Mouse (Mus musculus) urinary bladder, postnatal 10 days (tissue): ENCODE results near the gene Itga7.
"Not testable (repeated sequence)": the region's sequence is repeated elsewhere in the genome, so short reads cannot be mapped to it uniquely, and the experiment has no call there.

ENCODE experiments used
- DNase-seq: peaks from one replicate; pipeline ENCODE4 v3.0.0; 2022; ENCODE audit warnings: low spot score

The Itga7 gene

DNA sequence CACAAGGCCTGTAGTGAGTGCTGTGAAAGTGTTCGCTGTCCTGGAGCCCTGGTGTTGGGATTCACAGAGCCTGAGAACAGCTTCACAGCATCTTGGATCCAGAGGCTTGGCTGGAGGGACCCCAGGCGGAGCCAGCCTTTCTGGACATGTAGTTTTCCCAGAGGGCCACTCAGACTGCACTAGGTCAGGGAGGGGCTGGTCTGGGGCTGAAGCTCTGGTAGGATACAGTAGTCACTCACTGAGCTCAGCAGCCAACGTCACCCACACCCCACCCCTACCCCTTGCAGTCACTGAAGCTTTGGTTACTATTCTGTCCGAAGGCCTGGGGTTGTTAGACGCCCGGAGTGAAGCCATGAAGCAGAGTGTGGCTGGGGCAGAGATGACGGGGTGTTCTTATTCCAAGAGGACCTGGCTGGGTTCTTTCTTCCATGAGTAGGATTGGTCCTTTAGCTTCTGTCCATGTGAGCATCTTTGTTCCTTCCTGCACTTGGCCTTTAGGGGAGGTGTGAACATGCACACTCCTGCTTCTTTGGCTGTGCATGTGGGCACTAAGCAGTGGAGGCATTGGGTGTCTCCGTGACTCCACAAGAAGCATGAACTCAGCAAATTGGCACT, 2.3 kb downstream of the Itga7 start:
- DNase-seq: no peak

DNA sequence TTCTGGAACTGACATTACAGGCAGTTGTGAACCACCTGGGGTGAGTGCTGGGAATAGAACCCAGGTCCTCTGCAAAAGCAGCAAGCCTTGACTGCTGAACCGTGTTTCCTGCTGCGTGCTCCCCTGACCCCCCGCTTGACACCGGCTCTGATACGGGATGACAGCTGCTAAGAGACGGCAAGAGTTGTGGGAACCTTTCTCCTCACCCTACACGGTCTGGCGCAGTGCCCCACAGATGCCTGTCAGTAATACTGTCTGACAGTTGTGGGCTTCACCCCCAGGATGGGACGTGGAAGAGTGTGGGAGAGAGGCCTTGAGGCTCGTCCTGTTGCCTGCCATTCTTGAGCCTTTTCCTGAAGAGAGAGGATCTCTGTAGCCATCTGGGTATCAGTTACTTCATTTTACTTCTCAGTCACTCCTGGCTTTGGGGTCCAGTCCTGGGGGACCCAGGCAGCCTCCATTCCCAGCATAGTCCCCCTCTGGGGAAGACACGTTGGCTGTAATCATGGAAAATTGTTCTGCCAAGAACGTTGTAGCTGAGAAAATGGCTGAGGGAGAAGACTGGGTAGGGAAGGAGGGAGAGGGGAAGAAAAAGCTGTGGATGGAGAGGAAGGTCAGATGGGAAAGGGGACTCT, 4.3 kb downstream of the Itga7 start:
- no peak for DNase-seq

DNA sequence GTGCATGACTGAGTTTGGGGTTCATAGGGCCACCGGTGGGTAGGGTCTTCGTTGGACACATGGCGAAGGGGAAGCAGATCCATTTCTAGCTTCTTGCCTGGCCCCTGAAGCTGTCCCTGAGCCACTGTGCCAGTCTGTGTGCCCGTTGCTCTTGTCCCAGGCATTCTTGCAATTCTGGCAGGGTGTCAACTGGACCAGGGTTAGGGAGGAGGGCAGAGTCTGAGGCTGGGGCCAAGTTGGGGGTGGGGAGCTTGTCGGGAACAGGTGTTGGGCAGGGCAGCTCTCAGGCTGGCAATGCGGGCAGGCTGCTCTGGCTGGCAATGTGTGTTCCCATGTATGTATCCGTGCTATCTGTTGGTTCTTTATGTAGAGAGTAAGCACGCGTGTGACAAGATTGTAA, 4.8 kb downstream of the Itga7 start:
- no peak for DNase-seq

DNA sequence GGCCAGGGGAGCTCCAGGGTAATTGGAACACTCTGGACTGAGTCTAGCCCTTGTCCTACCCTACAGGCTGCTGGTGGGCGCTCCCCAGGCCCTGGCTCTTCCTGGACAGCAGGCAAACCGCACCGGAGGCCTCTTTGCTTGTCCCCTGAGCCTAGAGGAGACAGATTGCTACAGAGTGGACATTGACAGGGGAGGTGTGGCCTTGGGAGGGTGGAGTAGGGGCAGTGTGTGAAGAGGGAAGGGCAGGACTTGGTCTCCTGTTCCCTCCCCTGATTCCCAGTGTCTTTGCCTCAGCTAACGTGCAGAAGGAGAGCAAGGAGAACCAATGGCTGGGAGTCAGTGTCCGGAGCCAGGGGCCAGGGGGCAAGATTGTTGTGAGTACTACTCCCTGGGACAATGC, 5.4 kb downstream of the Itga7 start:
- DNase-seq: no peak

DNA sequence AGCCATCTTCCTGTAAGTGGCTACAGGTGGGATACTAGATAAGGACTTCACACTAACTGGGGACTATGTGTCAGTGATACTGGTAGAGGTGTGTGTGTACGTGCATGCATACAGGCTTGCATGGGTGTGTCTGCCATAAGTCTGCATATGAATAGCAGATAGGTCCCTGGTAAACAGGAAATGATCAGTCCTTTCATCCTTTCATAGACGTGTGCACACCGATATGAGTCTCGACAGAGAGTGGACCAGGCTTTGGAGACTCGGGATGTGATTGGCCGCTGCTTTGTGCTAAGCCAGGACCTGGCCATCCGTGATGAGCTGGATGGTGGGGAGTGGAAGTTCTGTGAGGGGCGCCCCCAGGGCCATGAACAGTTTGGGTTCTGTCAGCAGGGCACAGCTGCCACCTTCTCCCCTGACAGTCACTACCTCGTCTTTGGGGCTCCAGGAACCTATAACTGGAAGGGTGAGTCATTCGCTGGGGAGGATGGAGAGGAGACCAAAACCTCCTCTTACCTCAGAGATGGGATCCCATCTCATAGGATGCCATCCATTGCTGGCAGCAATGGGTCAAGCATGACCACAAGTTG, 7.0 kb downstream of the Itga7 start:
- no peak for DNase-seq

DNA sequence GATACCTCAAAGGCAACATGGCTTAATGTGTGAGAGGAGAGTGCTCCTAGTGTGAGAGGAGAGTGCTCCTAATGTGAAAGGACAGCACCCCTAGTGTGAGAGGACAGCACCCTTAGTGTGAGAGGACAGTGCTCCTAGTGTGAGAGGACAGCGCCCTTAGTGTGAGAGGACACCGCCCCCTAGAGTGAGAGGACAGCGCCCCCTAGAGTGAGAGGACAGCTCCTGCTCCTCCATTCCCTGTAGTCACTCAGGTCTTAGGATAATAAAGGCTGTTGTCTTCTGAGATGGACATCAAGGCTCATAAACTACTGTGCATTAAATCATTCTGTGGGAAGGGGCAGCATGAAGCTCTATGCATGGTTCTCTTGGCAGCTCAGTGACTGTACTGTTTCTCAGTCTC, 12.1 kb downstream of the Itga7 start:
- DNase-seq: no peak

DNA sequence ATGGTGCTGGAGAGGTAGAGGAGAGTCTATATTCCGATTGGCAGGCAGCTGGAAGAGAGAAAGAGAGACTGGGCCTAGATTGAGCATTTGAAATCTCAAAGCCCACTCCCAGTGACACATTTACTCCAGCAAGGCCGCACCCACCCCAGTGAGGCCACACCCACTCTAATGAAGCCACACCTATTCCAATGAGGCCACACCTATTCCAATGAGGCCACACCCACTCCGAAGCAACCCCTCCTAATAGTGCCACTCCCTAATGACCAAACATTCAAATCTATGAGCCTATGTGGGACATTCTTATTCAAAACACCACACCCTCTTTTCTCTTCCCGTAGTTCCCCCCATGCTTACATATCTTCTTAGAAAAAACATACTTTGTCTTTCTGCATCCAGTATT, 13.9 kb downstream of the Itga7 start:
- no peak for DNase-seq

DNA sequence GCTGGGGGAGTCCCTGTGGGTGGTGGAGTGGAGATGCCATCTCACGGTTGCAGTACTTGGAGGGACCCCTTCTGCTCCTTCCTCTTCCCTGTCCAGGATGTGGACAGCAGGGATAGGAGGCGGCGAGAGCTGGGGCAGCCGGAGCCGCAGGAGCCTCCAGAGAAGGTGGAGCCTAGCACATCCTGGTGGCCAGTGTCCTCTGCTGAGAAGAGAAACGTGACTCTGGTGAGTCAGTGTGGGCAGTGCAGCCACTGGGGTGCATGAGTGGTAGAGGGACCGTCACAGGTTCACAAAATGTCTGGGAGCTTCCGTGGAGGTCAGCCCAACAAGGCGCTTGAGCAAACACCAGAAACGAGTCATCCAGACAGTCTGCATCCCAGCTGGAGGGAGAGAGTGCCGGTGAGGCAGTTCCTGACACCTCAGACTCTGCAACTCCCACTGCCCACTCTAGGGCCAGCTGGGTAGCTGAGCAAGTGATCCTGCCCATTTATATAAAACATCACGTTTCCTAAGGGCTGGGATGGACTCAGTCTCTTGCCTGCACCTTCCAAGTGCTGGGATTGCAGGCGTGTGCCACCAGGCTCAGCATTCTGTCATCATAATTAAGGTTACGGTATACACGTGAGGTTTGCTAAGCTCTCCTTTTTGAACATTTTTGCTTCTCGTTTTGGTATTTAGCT, 16.7 kb downstream of the Itga7 start:
- no peak for DNase-seq

DNA sequence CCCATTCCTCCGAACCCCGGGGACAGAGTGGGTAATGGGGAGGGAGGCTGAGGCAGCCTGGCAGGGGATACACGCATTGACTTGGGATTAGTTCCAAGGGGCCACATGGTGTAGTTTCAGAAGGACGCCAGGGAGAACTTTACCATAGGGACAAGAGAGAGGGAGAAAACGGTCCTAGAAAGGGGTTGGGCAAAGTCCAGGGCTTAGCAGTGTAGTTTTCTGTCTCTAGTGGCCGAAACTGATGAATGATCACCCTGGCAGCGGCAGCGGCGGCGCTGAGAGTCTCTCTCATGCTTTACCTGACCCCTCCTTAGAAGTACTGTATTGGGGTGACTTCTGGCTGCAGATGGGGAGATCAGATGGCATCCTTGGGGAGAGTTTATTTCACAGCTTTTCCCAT, 24.7 kb downstream of the Itga7 start:
- no peak for DNase-seq

DNA sequence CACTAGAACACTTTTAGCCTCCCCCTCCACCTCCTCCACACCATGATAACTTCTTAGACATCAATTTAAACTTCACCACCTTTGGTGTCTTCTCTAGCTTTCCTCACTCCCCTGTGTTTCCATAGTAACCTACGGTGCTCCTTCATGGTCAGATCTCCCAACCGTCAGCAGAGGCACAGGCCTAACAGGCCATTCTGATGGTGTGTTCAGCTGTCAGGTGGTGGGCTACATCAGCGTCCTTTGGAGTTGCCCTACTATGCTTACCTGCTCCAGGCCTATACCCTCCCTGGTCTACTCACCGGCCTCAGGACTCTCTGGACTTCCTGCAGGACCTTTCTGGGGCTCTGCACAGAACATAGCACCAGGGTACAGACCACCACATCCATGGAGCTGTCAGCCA, 26.5 kb downstream of the Itga7 start:
- DNase-seq: no peak

DNA sequence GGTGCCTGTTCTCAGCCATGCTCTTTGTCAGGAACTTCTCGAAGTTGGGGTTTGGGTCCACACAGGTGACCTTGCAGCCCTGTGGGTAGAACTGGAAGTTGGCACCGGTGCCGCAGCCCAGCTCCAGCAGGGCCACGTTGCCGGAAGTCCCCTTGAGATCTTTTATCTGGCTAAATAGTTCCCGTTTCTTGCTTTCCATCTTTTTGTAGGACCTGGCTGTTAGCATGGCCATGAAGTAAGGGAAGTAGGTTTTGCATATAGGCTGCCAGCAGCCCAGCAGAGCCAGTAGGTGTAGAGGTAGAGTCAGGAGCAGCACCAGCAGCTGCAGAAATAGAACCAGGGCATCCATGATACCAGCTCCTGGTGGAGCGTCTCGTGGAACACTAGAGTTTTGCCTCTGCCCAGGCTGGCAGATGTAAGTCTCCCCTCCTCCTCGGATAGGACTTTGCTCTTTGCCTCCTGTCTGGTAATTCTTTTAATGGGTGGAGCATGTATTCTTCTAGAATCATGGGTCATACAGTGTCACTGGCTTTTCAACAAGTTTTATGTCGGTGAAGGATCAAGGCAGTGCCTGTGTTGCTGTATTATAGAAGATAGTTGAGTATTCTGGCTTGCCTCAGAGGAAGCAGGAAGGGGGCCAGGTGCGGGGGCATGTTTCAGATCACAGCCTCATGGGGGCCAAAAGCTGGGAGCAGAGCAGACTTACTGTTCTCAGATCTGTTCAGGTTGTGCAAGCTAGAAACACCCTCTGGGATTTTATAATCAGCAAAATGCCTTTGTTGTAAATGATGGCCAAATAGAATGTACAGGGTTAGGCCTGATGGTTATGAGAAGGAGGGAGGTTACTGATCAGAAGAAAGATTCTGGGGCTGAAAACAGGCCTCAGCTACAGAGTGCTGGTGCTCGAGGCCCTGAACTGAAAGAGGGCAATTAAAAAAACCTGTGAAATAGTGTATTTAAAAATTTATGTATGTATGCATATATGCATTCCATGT, 27.3 kb downstream of the Itga7 start, which contains the start of gene Mettl7b:
Mettl7b (minus strand) TSS at position 399 of the 995 bp plus-strand sequence.
- DNase-seq: no peak

DNA sequence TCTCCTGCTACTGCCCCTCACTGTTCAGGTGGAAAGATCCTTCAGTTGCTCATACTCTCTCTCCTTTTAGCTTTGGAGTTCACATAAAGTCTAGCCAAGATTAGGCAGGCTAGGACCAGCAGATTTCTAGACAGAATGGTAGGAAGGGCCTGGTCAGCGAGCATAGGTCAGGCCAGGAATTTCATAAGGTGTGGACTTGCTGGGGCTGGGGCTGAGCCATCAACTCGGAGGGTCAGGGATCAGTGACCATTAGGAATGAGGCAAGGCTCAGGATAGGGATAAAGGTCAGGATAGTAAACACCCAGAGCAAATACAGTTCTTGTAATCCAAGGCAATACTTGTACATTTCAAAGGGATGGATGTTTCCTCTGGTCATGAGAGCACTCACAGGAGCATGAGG, 31.3 kb downstream of the Itga7 start:
- DNase-seq: no peak

DNA sequence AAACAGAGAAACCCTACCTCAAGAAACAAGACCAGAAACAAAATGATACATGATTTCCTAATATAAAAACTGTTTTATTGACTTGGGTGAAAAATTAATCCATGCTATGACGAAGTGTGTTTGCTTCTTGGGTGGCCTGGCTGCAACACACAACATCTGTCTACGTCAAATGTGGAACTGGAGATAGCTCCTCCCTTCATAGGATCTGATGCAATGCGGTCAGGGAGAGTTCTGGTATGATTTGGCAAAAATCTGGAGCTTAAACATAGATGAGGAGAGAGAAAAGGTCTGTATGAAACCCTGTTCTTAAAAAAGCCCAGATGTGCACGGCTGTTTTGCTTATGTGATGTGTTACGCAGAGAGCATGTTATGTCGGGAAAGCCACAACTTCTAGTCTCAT, 32.3 kb downstream of the Itga7 start:
- no peak for DNase-seq

DNA sequence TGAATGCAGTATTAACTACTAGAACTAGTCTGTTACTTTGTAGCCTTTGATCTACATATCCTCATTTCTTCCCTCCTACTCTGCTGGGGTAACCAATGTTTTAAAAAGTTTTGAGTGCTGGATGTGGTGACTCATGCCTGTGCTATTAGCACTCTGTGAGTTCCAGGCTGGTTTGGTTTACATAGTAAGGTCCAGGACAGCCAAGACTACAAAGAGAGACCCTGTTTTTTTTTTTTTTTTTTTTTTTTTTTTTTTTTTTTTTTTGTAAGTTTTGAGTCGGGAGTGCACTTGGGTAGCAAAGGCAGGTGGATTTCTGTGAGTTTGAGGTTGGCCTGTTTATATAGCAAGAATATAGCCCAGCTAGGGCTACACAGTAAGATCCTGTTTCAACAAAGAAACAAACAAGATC, 34.7 kb downstream of the Itga7 start:
- DNase-seq: no peak

DNA sequence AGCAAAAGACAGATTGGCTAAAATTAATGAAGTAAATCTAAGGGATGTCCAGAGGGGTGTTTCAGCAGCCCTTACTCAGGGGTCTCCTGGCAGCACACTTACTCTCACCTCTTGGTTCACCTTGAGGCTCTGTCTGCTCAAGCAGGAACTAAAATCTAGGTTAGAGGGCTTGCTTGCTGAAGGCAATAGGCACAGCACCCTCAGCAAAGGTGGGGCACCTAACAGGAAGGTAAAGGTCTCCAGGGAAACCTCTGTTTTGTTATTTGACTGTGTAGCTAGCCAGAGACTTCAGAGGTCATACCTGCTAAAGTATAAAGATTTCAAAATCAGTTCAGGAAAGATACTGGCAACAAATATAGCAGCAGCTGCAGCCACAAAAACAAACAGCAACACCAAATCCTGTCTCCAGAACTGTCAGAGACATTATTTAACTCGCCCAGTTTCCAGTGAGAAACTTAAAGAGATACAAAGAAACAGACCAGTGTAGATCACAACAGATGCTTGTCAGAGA, 37.2 kb downstream of the Itga7 start:
- no peak for DNase-seq

DNA sequence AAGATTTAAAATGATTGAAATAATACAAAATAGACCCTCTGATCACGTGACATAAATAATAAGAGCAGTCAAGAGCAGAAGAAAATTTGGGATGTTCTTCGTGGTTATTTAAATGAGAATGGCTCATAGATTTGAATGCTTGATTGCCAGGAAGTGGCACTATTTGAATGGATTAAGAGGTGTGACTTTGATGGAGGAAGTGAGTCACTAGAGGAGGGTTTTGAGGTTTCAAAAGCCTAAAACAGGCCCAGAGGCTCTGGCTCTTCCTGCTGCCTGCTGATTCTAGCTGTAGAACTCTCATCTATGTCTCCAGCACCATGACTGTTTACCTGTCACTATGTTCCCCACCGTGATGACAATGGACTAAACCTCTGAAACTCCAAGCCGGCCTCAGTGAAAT, 39.2 kb downstream of the Itga7 start:
- DNase-seq: no peak

DNA sequence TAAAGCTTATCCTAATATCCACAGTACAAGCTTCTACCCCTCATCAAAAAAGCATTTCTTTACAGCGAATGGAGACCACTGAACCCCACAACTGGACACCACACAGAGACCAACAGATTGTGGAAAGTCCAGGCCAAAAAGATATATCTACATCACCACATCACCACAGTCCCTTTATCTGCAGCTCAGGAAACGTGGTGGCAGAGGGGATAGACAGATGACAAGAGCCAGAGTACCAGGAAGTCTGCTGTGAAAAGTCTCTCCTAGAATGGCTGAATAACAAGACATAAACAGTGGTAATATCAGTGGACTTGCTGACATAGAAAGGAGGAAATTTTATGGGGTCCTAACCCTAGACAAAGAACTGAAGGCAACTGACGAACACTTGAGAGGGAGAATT, 42.8 kb downstream of the Itga7 start:
- DNase-seq: no peak

DNA sequence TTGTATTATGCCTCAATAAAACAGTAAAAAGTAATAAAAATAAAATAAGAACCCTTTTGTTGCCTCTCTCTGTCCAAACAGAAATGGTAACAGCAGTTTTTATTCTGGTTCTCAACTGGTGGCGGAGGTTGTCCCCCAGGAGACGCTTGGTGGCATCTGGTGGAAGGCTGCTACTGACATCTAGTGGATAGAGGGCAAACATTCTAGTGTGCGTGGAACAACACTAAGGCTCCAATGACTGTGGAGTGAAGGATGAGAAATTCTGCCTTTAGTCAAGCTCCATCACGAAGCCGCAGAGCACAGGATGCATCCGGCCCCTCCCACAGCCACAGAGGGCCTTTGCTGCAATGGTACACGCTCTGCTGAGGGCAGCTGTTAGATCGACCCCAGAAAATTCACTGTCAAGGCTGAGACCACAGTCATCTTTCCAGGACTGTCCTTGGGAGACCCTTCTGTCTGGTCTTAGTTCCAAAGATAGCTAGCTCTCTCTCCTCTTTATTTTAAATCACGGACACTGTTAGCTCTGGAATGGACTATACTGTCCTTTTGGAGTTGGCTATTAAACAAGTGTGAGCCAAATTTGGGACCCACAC, 44.0 kb downstream of the Itga7 start:
- no peak for DNase-seq

DNA sequence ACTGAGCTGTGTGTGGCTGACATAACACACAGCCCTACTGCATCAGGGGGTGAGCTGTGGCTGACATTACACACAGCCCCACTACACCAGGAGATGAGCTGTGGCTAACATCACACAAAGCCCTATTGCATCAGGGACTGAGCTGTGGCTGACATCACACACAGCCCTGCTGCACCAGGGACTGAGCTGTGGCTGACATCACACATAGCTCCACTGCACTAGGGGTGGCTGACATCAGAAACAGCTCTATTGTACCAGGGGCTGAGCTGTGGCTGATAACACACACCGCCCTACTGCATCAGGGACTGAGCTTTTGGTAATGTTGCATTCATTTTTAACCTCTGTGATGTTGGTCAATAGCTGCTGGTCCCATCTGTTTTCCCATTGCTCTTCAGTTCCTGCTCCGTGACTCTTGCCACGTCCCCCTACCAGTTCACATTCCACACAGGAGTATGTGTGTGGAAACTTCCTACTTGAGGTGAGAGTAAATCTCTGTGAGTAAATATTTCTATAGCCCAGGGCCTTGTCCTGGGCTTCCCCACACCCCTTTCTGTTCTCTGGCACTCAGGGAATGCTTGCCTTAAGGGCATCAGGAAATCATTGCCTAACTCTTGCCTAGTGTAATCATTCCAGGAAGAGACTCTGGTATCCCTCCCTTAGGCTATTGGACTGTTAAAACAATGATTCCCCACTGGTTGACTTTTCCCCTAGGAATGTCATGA, 47.2 kb downstream of the Itga7 start:
- DNase-seq: no peak

DNA sequence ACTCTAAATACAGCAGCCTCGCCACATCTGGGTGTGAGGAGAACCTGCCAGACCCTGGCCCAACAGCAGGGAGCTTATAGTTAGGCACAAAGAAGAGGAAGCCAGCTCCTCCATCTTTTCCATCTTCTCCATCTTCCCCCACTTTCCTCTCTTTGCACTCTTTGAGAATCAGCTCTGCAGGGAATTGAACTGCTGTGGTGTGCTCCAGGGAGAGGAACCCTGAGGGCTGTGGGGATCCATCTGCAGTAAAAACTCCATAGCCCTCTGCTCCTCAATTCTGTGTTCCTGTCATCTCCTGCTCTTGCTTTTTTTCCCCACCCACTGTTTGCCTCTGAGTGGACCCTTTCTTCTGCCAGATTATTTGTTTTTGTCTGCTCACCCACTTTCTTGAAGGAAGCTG, 55.5 kb downstream of the Itga7 start, which contains the start of gene Olfr9:
Olfr9 (plus strand) TSS at position 301 of the 400 bp plus-strand sequence.
- DNase-seq: not testable (repeated sequence)
